Mouse (Mus musculus) ES-Bruce4 (cell line): ENCODE results near the gene Surf2. TPM values are rescaled to one million over a fixed set of nuclear protein-coding genes. Genes with fewer than 3 reads are reported as not detected.

Experiments
- H3K27ac ChIP-seq: 2 replicates; pipeline ENCODE4 v1.5.1; 2012; ENCODE audit warnings: low read length, inconsistent platforms; ENCODE audit not compliant: insufficient read depth
- H3K27me3 ChIP-seq: 2 replicates; pipeline ENCODE4 v1.6.1; 2012; ENCODE audit warnings: mild to moderate bottlenecking, low read length, inconsistent platforms; ENCODE audit not compliant: control insufficient read depth, poor library complexity, insufficient read depth, severe bottlenecking
- H3K36me3 ChIP-seq: 2 replicates; pipeline ENCODE4 v1.6.1; 2012; ENCODE audit warnings: inconsistent platforms, mild to moderate bottlenecking, low read length, moderate library complexity; ENCODE audit not compliant: control insufficient read depth, poor library complexity, insufficient read depth, severe bottlenecking
- H3K4me1 ChIP-seq: one replicate; pipeline ENCODE4 v1.8.1; 2011; ENCODE audit warnings: low read length; ENCODE audit not compliant: control insufficient read depth, insufficient read depth
- H3K4me3 ChIP-seq: 2 replicates; pipeline ENCODE4 v1.5.1; 2011; ENCODE audit warnings: low read depth, mild to moderate bottlenecking, low read length
- H3K9ac ChIP-seq: 2 replicates; pipeline ENCODE4 v1.6.1; 2012; ENCODE audit warnings: low read depth, mild to moderate bottlenecking, inconsistent platforms; ENCODE audit not compliant: poor library complexity, severe bottlenecking
- H3K9me3 ChIP-seq: replicated peaks from 2 replicates; pipeline ENCODE4 v1.6.1; 2012; ENCODE audit warnings: mild to moderate bottlenecking, low read length, inconsistent platforms; ENCODE audit not compliant: control insufficient read depth, poor library complexity, insufficient read depth, severe bottlenecking
- CTCF ChIP-seq: IDR thresholded peaks from one replicate; pipeline ENCODE4 v1.8.1; 2011; ENCODE audit warnings: low read depth, low read length
- EP300 ChIP-seq: IDR thresholded peaks from 2 replicates; pipeline ENCODE4 v1.6.1; 2011; ENCODE audit warnings: low read depth, low read length; ENCODE audit not compliant: insufficient read depth
- POLR2A ChIP-seq: IDR thresholded peaks from one replicate; pipeline ENCODE4 v1.8.1; 2011; ENCODE audit warnings: low read length; ENCODE audit not compliant: insufficient read depth
- polyA plus RNA-seq: library from polyadenylated mRNA; stranded (reverse); fragments of >200 nt; gene quantifications from 2 replicates; pipeline ENCODE4 v1.2.4, GENCODE M21; 2011; ENCODE audit warnings: low read depth; ENCODE audit not compliant: missing spikeins, insufficient read depth, insufficient read length

Surf2 gene
- polyA plus RNA-seq, 1 experiment: 62.5 TPM

- Histone ChIP-seq H3K27ac (no peak overlapping the region), H3K27me3 (no peaks in the 10 kb centered on the region), H3K9me3 (no peaks in the 10 kb centered on the region), H3K4me3 (no peak overlapping the region), H3K4me1 (no peaks in the 10 kb centered on the region), H3K9ac (no peak overlapping the region), H3K36me3 (peaks cover 22% of the 10 kb centered on the region)
- TF ChIP-seq CTCF (peak; percentile 85), POLR2A (no peak), EP300 (no peak)
These were observed 9.1 kb upstream of the Surf2 start for GRCm38 (mm10) chr2:26907109-26907508.

- Histone ChIP-seq H3K9me3 (no peaks in the 10 kb centered on the region), H3K9ac (peak overlapping the region; percentile 93), H3K4me1 (no peaks in the 10 kb centered on the region), H3K4me3 (peak overlapping the region; percentile 30), H3K27me3 (no peaks in the 10 kb centered on the region), H3K36me3 (peaks cover 40% of the 10 kb centered on the region), H3K27ac (no peak overlapping the region)
- no peak for TF ChIP-seq EP300
- TF ChIP-seq CTCF: no peak
- no peak for TF ChIP-seq POLR2A
These were observed 7.3 kb upstream of the Surf2 start for GRCm38 (mm10) chr2:26908710-26909386.

- Histone ChIP-seq H3K27ac (peak overlapping the region; percentile 27; the same call in 1 of the 2 replicates), H3K9ac (peak overlapping the region; percentile 93), H3K9me3 (no peaks in the 10 kb centered on the region), H3K4me3 (peak overlapping the region; percentile 99), H3K27me3 (no peaks in the 10 kb centered on the region), H3K36me3 (peaks cover 44% of the 10 kb centered on the region), H3K4me1 (no peaks in the 10 kb centered on the region)
- TF ChIP-seq CTCF: no peak
- no peak for TF ChIP-seq EP300
- TF ChIP-seq POLR2A: no peak
These were observed 6.8 kb upstream of the Surf2 start for GRCm38 (mm10) chr2:26909387-26909784.

GRCm38 (mm10) chr2:26910124-26910993 is 5.8 kb upstream of the Surf2 start, which contains the start of the genes Med22 and Rpl7a:
Gene Med22, minus strand, starts transcription at chr2:26910677.
Gene Rpl7a, plus strand, starts transcription at chr2:26910764.
- TF ChIP-seq CTCF (no peak), POLR2A (peak; percentile 48)
- Histone ChIP-seq H3K4me3 (peak within 1 kb of the TSS; percentile 99), H3K36me3 (peaks cover 44% of the 10 kb centered on the region), H3K27me3 (no peaks in the 10 kb centered on the region), H3K27ac (peak within 1 kb of the TSS; percentile 39), H3K9ac (peak within 1 kb of the TSS; percentile 93), H3K4me1 (no peaks in the 10 kb centered on the region), H3K9me3 (no peaks in the 10 kb centered on the region)

GRCm38 (mm10) chr2:26910994-26911765 is 5.0 kb upstream of the Surf2 start:
- no peaks in the 10 kb centered on the region for H3K9me3 ChIP-seq
- peak overlapping the region; percentile 99 for H3K4me3 ChIP-seq
- H3K9ac ChIP-seq: peak overlapping the region; percentile 93
- H3K27me3 ChIP-seq: no peaks in the 10 kb centered on the region
- TF ChIP-seq CTCF: no peak
- TF ChIP-seq EP300: no peak
- no peak for TF ChIP-seq POLR2A
- H3K36me3 ChIP-seq: peaks cover 44% of the 10 kb centered on the region
- peak overlapping the region; percentile 39 for H3K27ac ChIP-seq
- no peaks in the 10 kb centered on the region for H3K4me1 ChIP-seq
